Mouse (Mus musculus): ENCODE results near the gene Gm17428. TPM values are rescaled to one million over a fixed set of nuclear protein-coding genes. Genes with fewer than 3 reads are reported as not detected.
"Not testable (repeated sequence)": the region's sequence is repeated elsewhere in the genome, so short reads cannot be mapped to it uniquely, and the experiment has no call there.

Gene Gm17428
- total and polyA plus RNA-seq, 3 experiments, result not detected

DNA sequence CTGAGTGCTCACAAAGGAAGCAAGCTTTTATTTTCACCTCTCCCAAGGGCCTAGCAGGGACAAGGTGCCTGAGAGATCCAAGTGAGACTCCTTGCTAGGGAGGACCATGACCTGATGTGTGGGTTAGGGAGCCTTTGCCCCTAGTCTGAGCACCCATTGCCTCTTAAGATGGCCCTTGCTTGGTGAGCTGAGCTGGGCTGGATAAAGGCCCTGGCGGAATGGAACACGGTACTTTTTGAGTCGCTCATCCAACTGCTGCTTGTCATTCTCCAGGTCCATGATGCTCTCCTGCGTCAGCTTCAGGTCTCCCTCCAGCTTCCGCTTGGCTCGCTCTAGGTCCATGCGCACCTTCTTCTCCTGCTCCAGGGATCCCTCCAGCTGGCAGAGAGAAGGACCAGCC, 5.2 kb downstream of the Gm17428 start:
- TF ChIP-seq ZC3H11A (IDR thresholded peaks at IDR 0.05; ENCODE audit: low read depth, low read length) (no peak), KAT2A (conservative IDR thresholded peaks at IDR 0.05; ENCODE audit: low read depth, low read length) (no peak), RCOR1 (IDR thresholded peaks at IDR 0.05; ENCODE audit: low read depth, low read length) (no peak), POLR2AphosphoS2 (IDR thresholded peaks at IDR 0.05; ENCODE audit: low read length) (no peak), MXI1 (IDR thresholded peaks at IDR 0.05; ENCODE audit: low read depth, low read length) (no peak), ETS1 (IDR thresholded peaks at IDR 0.05; ENCODE audit: low read depth, low read length) (no peak)
- Histone ChIP-seq H3K9ac (ENCODE audit: control insufficient read depth, low read depth, low read length, poor library complexity, severe bottlenecking) (no peak overlapping the region), H3K36me3 (ENCODE audit: control insufficient read depth in 1 of 2, insufficient read depth in 2 of 2, low read length in 2 of 2) (no peaks in the 10 kb centered on the region), H3K9me3 (replicated peaks; ENCODE audit: insufficient read depth, low read length) (no peaks in the 10 kb centered on the region), H3K4me1 (ENCODE audit: control insufficient read depth in 1 of 2, insufficient read depth in 2 of 2, low read length in 2 of 2) (no peaks in the 10 kb centered on the region), H3K4me3 (ENCODE audit: control insufficient read depth in 1 of 2, insufficient read depth in 1 of 2, low read depth in 2 of 2, low read length in 2 of 2) (no peak overlapping the region), H3K27me3 (ENCODE audit: control insufficient read depth in 1 of 2, insufficient read depth in 2 of 2, low read length in 2 of 2) (peaks cover 0 to 2% of the 10 kb centered on the region in 2 experiments; a peak in 3 of 4 replicates), H3K79me2 (ENCODE audit: control insufficient read depth, insufficient read depth, low read length, poor library complexity) (no peaks in the 10 kb centered on the region), H3K27ac (ENCODE audit: control insufficient read depth, low read depth, low read length) (no peak overlapping the region)
- DNase-seq (ENCODE audit: low read depth, low spot score), result no peak

DNA sequence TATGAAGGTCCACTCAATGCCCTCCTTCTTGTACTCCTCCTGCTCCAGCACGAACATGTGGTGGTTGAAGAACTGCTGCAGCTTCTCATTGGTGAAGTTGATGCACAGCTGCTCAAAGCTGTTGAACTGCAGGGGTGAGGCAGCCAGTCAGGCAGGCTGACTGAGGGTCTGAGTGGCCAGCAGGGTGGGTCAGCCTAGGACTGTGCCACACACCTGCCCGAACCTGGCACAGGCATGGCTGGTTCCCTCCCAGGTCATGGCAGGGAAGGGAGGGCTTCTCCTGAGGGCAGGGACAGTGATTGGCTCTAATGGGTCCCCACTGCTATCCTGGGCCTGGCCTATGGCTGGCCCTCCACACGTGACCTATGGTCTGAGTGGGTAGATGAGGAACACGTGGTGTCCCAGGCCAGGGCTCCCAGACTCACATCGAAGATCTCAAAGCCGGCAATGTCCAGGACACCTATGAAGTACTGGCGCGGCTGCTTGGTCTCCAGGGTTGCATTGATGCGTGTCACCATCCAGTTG, 11.7 kb downstream of the Gm17428 start:
- not testable (repeated sequence) for H3K27ac ChIP-seq (ENCODE audit: control insufficient read depth, low read depth, low read length); H3K79me2 ChIP-seq (ENCODE audit: control insufficient read depth, insufficient read depth, low read length, poor library complexity); H3K9me3 ChIP-seq (replicated peaks; ENCODE audit: insufficient read depth, low read length); H3K36me3 ChIP-seq (ENCODE audit: control insufficient read depth in 1 of 2, insufficient read depth in 2 of 2, low read length in 2 of 2); H3K27me3 ChIP-seq (ENCODE audit: control insufficient read depth in 1 of 2, insufficient read depth in 2 of 2, low read length in 2 of 2); DNase-seq (ENCODE audit: low read depth, low spot score); H3K4me1 ChIP-seq (ENCODE audit: control insufficient read depth in 1 of 2, insufficient read depth in 2 of 2, low read length in 2 of 2); H3K4me3 ChIP-seq (ENCODE audit: control insufficient read depth in 1 of 2, insufficient read depth in 1 of 2, low read depth in 2 of 2, low read length in 2 of 2); H3K9ac ChIP-seq (ENCODE audit: control insufficient read depth, low read depth, low read length, poor library complexity, severe bottlenecking)

DNA sequence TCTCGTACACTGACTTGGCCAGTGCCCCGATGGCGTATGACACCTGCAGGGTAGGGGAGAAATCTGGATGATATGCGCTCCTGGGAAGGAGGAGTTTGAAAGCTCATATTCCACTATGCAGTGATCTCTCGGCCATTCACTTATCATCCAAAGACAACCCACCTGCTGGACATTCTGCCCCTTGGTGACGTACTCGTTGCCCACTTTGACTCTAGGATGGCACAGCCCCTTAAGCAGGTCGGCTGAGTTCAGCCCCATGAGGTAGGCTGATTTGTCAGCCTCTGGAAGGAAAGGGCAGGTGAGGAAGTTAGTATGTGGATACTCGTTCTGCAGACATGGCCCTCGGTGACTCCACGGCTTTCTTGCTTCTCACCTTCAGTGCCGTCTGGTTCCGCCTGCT, 12.1 kb downstream of the Gm17428 start:
- H3K4me1 ChIP-seq (ENCODE audit: control insufficient read depth in 1 of 2, insufficient read depth in 2 of 2, low read length in 2 of 2), result no peaks in the 10 kb centered on the region
- no peak overlapping the region for H3K27ac ChIP-seq (ENCODE audit: control insufficient read depth, low read depth, low read length)
- no peaks in the 10 kb centered on the region for H3K36me3 ChIP-seq (ENCODE audit: control insufficient read depth in 1 of 2, insufficient read depth in 2 of 2, low read length in 2 of 2)
- H3K9ac ChIP-seq (ENCODE audit: control insufficient read depth, low read depth, low read length, poor library complexity, severe bottlenecking), result no peak overlapping the region
- DNase-seq (ENCODE audit: low read depth, low spot score), result no peak
- no peaks in the 10 kb centered on the region for H3K79me2 ChIP-seq (ENCODE audit: control insufficient read depth, insufficient read depth, low read length, poor library complexity)
- TF ChIP-seq TAL1 (IDR thresholded peaks at IDR 0.05; ENCODE audit: low read length) (no peak), CTCF (IDR thresholded peaks at IDR 0.05 in 2 of 3, conservative IDR thresholded peaks at IDR 0.05 in 1 of 3; ENCODE audit: control insufficient read depth in 1 of 3, insufficient read depth in 1 of 3, low read depth in 2 of 3, low read length in 3 of 3, poor library complexity in 1 of 3, severe bottlenecking in 1 of 3) (no peak), TCF12 (IDR thresholded peaks at IDR 0.05; ENCODE audit: low read depth, low read length) (no peak), CHD1 (IDR thresholded peaks at IDR 0.05; ENCODE audit: low read depth, low read length) (no peak), MAZ (IDR thresholded peaks at IDR 0.05; ENCODE audit: low read depth, low read length) (no peak), ZMIZ1 (IDR thresholded peaks at IDR 0.05; ENCODE audit: low read depth, low read length) (no peak), BHLHE40 (IDR thresholded peaks at IDR 0.05; ENCODE audit: borderline replicate concordance, low read depth, low read length) (no peak), TBP (IDR thresholded peaks at IDR 0.05; ENCODE audit: low read depth, low read length) (no peak)
- H3K9me3 ChIP-seq (replicated peaks; ENCODE audit: insufficient read depth, low read length), result no peaks in the 10 kb centered on the region
- no peak overlapping the region for H3K4me3 ChIP-seq (ENCODE audit: control insufficient read depth in 1 of 2, insufficient read depth in 1 of 2, low read depth in 2 of 2, low read length in 2 of 2)
- peaks cover 0 to 4% of the 10 kb centered on the region in 2 experiments; a peak in 3 of 4 replicates for H3K27me3 ChIP-seq (ENCODE audit: control insufficient read depth in 1 of 2, insufficient read depth in 2 of 2, low read length in 2 of 2)

Data from MEL (cell line).